21 mouse cellular contexts compared by ENCODE assay signal in genomic region chr11:114548658-114549057, GRCm38 (mm10).
A peak's percentile ranks its signal among the peaks of the same experiment; 100 is the strongest.
DNase-seq lines count a peak whose midpoint lies in the region; ATAC-seq and TF ChIP-seq lines count a peak whose summit lies in the region.
"Had no signal": no experiment of that assay in that cellular context is flagged by ENCODE, and none has a peak within 500 bp of the region (broad histone marks: within the 10 kb centered on the region; RNA-seq: fewer than 3 reads in every experiment).

No protein-coding gene starts in this region.

- no peak overlapping the region for H3K27ac ChIP-seq in midbrain, postnatal 0 days (ENCODE audit: low read depth, low read length)
- no peak overlapping the region for H3K27ac ChIP-seq in midbrain, embryonic 15.5 days
- peak overlapping the region; percentile 23; the same call in 1 of the 2 replicates for H3K27ac ChIP-seq in cerebellum, adult 2 months (ENCODE audit: insufficient read depth, low read length)
- H3K27ac ChIP-seq: embryonic facial prominence, embryonic 10.5 days; forebrain, embryonic 13.5 days; gastrocnemius, adult 2 months; heart, adult 2 months; heart, embryonic 15.5 days; hindbrain, embryonic 15.5 days had no signal

- H3K9ac ChIP-seq in midbrain, postnatal 0 days (replicated peaks; ENCODE audit: low read length, poor library complexity, severe bottlenecking) = no peak overlapping the region
- H3K9ac ChIP-seq in midbrain, embryonic 15.5 days = no peak overlapping the region
- H3K9ac ChIP-seq: forebrain, embryonic 13.5 days; forebrain, postnatal 0 days; heart, embryonic 15.5 days; hindbrain, embryonic 15.5 days had no signal

- no peak for ATAC-seq in midbrain, postnatal 0 days (ENCODE audit: low FRiP score)
- ATAC-seq in midbrain, embryonic 15.5 days (replicated peaks) = no peak
- ATAC-seq: activated CD4-positive, CD25-positive, alpha-beta regulatory T cell, adult 4 months; forebrain, embryonic 13.5 days; forebrain, postnatal 0 days; intestine, embryonic 16.5 days; Patski had no signal

- TF ChIP-seq CTCF in midbrain, postnatal 0 days (IDR thresholded peaks at IDR 0.05) = no peak
- no peak for TF ChIP-seq CTCF in cerebellum, adult 2 months (IDR thresholded peaks at IDR 0.05; ENCODE audit: borderline replicate concordance, insufficient read depth, low read depth, low read length)

- intact Hi-C loops in left cerebral cortex, postnatal 14 days (cut with DNase I) = no loop called here

- no peak overlapping the region for H3K4me3 ChIP-seq in midbrain, postnatal 0 days (ENCODE audit: low read depth, low read length)
- no peak overlapping the region for H3K4me3 ChIP-seq in midbrain, embryonic 15.5 days
- no peak overlapping the region for H3K4me3 ChIP-seq in cerebellum, adult 2 months (replicated peaks; ENCODE audit: insufficient read depth, low read depth, low read length)
- H3K4me3 ChIP-seq: embryonic facial prominence, embryonic 10.5 days; forebrain, embryonic 13.5 days; gastrocnemius, adult 2 months; heart, adult 2 months; heart, embryonic 15.5 days; hindbrain, embryonic 15.5 days had no signal

- H3K27me3 ChIP-seq in midbrain, postnatal 0 days (ENCODE audit: insufficient read depth, low read length) = no peaks in the 10 kb centered on the region
- H3K27me3 ChIP-seq in midbrain, embryonic 15.5 days (replicated peaks) = no peaks in the 10 kb centered on the region
- H3K27me3 ChIP-seq in cerebellum, adult 2 months (ENCODE audit: control insufficient read depth, insufficient read depth, low read length) = no peaks in the 10 kb centered on the region
- H3K27me3 ChIP-seq: forebrain, embryonic 13.5 days; heart, embryonic 15.5 days; hindbrain, embryonic 15.5 days; Patski had no signal

- no peaks in the 10 kb centered on the region for H3K4me1 ChIP-seq in midbrain, postnatal 0 days (ENCODE audit: insufficient read depth, low read length)
- peaks cover 4% of the 10 kb centered on the region for H3K4me1 ChIP-seq in midbrain, embryonic 15.5 days
- H3K4me1 ChIP-seq in cerebellum, adult 2 months (ENCODE audit: control insufficient read depth, insufficient read depth, low read length) = peaks cover 34% of the 10 kb centered on the region

- no peak for TF ChIP-seq POLR2A in cerebellum, adult 2 months (IDR thresholded peaks at IDR 0.05; ENCODE audit: borderline replicate concordance, insufficient read depth, low read length)

- 77% methylated on average over 5 of the region's 5 CpGs for WGBS in midbrain, postnatal 0 days
- 69% methylated on average over 5 of the region's 5 CpGs for WGBS in midbrain, embryonic 15.5 days
- 11% methylated on average over 5 of the region's 5 CpGs for WGBS in cerebellum, adult 2 months

- no peaks in the 10 kb centered on the region for H3K36me3 ChIP-seq in midbrain, postnatal 0 days (ENCODE audit: insufficient read depth, low read length)
- no peaks in the 10 kb centered on the region for H3K36me3 ChIP-seq in midbrain, embryonic 15.5 days (replicated peaks)
- H3K36me3 ChIP-seq: embryonic facial prominence, embryonic 10.5 days; heart, embryonic 15.5 days; hindbrain, embryonic 15.5 days had no signal

- peak; percentile 22 for DNase-seq in midbrain, postnatal 0 days (ENCODE audit: low spot score)
- peak; percentile 72 to 90 for DNase-seq in cerebellum, adult 2 months
- DNase-seq in cerebellum, postnatal 10 days = peak; percentile 48 to 72
- no peak for DNase-seq in left cerebral cortex, postnatal 14 days (ENCODE audit: low spot score in 2 of 2)
- no peak for DNase-seq in retina, embryonic 14.5 days (ENCODE audit: low spot score)
- DNase-seq in frontal cortex, postnatal 36 days (ENCODE audit: low spot score in 2 of 2) = no peak
- DNase-seq: adrenal gland, postnatal 14 days; forebrain, postnatal 0 days; gastrocnemius, adult 2 months; heart, adult 2 months; heart, postnatal 14 days; kidney, adult 2 months had no signal

- no peaks in the 10 kb centered on the region for H3K9me3 ChIP-seq in midbrain, postnatal 0 days (ENCODE audit: low read length)
- no peaks in the 10 kb centered on the region for H3K9me3 ChIP-seq in midbrain, embryonic 15.5 days
- H3K9me3 ChIP-seq: embryonic facial prominence, embryonic 10.5 days; forebrain, embryonic 13.5 days; heart, embryonic 15.5 days; hindbrain, embryonic 15.5 days had no signal

- H3K4me2 ChIP-seq in midbrain, postnatal 0 days (ENCODE audit: low read depth, low read length, poor library complexity, severe bottlenecking) = no peak overlapping the region
- no peak overlapping the region for H3K4me2 ChIP-seq in midbrain, embryonic 15.5 days
- H3K4me2 ChIP-seq: forebrain, embryonic 13.5 days; heart, embryonic 11.5 days; heart, embryonic 15.5 days; hindbrain, embryonic 15.5 days had no signal

Comparison
In these comparisons a context has a peak if more than half of its experiments do, and no peak if none do; other contexts are left out.
1. DNase-seq: peak in midbrain, postnatal 0 days (single experiment), cerebellum, adult 2 months (2 of 2) and cerebellum, postnatal 10 days (2 of 2); none in left cerebral cortex, postnatal 14 days (0 of 2), retina, embryonic 14.5 days (single experiment) and frontal cortex, postnatal 36 days (0 of 2).